Mouse (Mus musculus): Measurements from ENCODE around the gene Stx5a. TPM values are rescaled to one million over a fixed set of nuclear protein-coding genes. Genes with fewer than 3 reads are reported as not detected.
"Not testable (repeated sequence)": the region's sequence is repeated elsewhere in the genome, so short reads cannot be mapped to it uniquely, and the experiment has no call there.

Stx5a gene
- polyA plus RNA-seq, 1 experiment from 2014 or later = 127 TPM

GRCm38 (mm10) chr19:8711506-8711905 lies 29.7 kb upstream of the Stx5a start:
- peak overlapping the region; percentile 72 for H3K4me3 ChIP-seq (replicated peaks)
- H3K36me3 ChIP-seq = peaks cover 52% of the 10 kb centered on the region
- 84% methylated on average over 4 of the region's 4 CpGs for WGBS
- ATAC-seq (ENCODE audit: low FRiP score) = no peak
- H3K27me3 ChIP-seq (replicated peaks) = no peaks in the 10 kb centered on the region
- H3K4me2 ChIP-seq = peak overlapping the region; percentile 68
- no peak overlapping the region for H3K27ac ChIP-seq (replicated peaks)
- H3K9me3 ChIP-seq (replicated peaks) = no peaks in the 10 kb centered on the region
- H3K4me1 ChIP-seq = peaks cover 40% of the 10 kb centered on the region
- H3K9ac ChIP-seq (replicated peaks) = no peak overlapping the region; the same call in 1 of the 2 replicates

GRCm38 (mm10) chr19:8711949-8712869 lies 29.0 kb upstream of the Stx5a start:
- Histone ChIP-seq H3K4me2 (peak overlapping the region; percentile 68), H3K9ac (replicated peaks) (peak overlapping the region; percentile 74), H3K4me3 (replicated peaks) (peak overlapping the region; percentile 72), H3K27me3 (replicated peaks) (no peaks in the 10 kb centered on the region), H3K36me3 (peaks cover 46% of the 10 kb centered on the region), H3K9me3 (replicated peaks) (no peaks in the 10 kb centered on the region), H3K27ac (replicated peaks) (peak overlapping the region; percentile 90), H3K4me1 (peaks cover 40% of the 10 kb centered on the region)
- 70% methylated on average over 10 of the region's 10 CpGs for WGBS
- no peak for ATAC-seq (ENCODE audit: low FRiP score)

DNA sequence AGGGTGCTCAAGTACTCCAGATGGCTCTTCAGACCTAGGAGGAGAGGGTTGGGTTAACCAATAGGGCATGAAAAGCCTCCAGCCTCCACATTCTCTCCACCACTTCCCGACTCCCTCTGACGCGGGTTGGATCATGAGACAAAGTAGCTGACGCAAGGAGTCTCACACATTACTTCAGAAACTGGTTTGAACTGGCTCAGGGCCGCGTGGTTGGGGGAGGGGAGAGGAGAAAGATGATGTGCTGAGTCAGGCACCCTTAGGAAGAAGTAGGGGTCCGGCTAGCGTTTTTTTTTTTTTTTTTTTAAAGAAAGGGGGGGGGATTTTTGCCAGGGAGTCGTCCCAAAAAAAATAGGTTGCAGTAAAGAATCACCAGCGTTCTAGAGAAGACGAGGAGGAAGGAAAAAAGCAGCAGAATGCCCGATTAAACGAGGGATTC lies 28.3 kb upstream of the Stx5a start:
- ATAC-seq (ENCODE audit: low FRiP score) = peak; percentile 63
- WGBS = under 1% methylated on average over 13 of the region's 13 CpGs
- Histone ChIP-seq H3K9ac (replicated peaks) (peak overlapping the region; percentile 74), H3K9me3 (replicated peaks) (no peaks in the 10 kb centered on the region), H3K27me3 (replicated peaks) (no peaks in the 10 kb centered on the region), H3K4me3 (replicated peaks) (peak overlapping the region; percentile 72), H3K36me3 (peaks cover 40% of the 10 kb centered on the region), H3K4me2 (peak overlapping the region; percentile 68), H3K4me1 (peaks cover 40% of the 10 kb centered on the region), H3K27ac (replicated peaks) (peak overlapping the region; percentile 90)

GRCm38 (mm10) chr19:8713306-8713996 lies 27.8 kb upstream of the Stx5a start:
- peak overlapping the region; percentile 74 for H3K9ac ChIP-seq (replicated peaks)
- peak overlapping the region; percentile 68 for H3K4me2 ChIP-seq
- WGBS = under 1% methylated on average over 49 of the region's 51 CpGs

GRCm38 (mm10) chr19:8713997-8714652 lies 27.1 kb upstream of the Stx5a start:
- Histone ChIP-seq H3K9me3 (replicated peaks) (no peaks in the 10 kb centered on the region), H3K4me1 (peaks cover 42% of the 10 kb centered on the region), H3K27ac (replicated peaks) (peak overlapping the region; percentile 90), H3K4me2 (peak overlapping the region; percentile 68), H3K4me3 (replicated peaks) (peak overlapping the region; percentile 72), H3K9ac (replicated peaks) (peak overlapping the region; percentile 74), H3K27me3 (replicated peaks) (no peaks in the 10 kb centered on the region), H3K36me3 (peaks cover 28% of the 10 kb centered on the region)
- WGBS = 5% methylated on average over 13 of the region's 13 CpGs
- ATAC-seq (ENCODE audit: low FRiP score) = peak; percentile 8; the same call in 1 of the 2 replicates

More at GRCm38 (mm10) chr19:8713306-8713996, 27.8 kb upstream of the Stx5a start:
- H3K9me3 ChIP-seq (replicated peaks) = no peaks in the 10 kb centered on the region
- peaks cover 40% of the 10 kb centered on the region for H3K4me1 ChIP-seq
- H3K27me3 ChIP-seq (replicated peaks) = no peaks in the 10 kb centered on the region
- H3K36me3 ChIP-seq = peaks cover 34% of the 10 kb centered on the region
- ATAC-seq (ENCODE audit: low FRiP score) = peak; percentile 89
- peak overlapping the region; percentile 72 for H3K4me3 ChIP-seq (replicated peaks)
- peak overlapping the region; percentile 90 for H3K27ac ChIP-seq (replicated peaks)

- H3K9ac ChIP-seq (replicated peaks) = no peak overlapping the region
- no peak overlapping the region for H3K27ac ChIP-seq (replicated peaks)
- ATAC-seq (ENCODE audit: low FRiP score) = no peak
- WGBS = 73% methylated on average over 10 of the region's 10 CpGs
- H3K27me3 ChIP-seq (replicated peaks) = no peaks in the 10 kb centered on the region
- no peak overlapping the region for H3K4me2 ChIP-seq
- no peak overlapping the region for H3K4me3 ChIP-seq (replicated peaks)
- no peaks in the 10 kb centered on the region for H3K9me3 ChIP-seq (replicated peaks)
- H3K4me1 ChIP-seq = peaks cover 42% of the 10 kb centered on the region
- peaks cover 20% of the 10 kb centered on the region for H3K36me3 ChIP-seq
Measured at GRCm38 (mm10) chr19:8714653-8715481, 26.3 kb upstream of the Stx5a start.

DNA sequence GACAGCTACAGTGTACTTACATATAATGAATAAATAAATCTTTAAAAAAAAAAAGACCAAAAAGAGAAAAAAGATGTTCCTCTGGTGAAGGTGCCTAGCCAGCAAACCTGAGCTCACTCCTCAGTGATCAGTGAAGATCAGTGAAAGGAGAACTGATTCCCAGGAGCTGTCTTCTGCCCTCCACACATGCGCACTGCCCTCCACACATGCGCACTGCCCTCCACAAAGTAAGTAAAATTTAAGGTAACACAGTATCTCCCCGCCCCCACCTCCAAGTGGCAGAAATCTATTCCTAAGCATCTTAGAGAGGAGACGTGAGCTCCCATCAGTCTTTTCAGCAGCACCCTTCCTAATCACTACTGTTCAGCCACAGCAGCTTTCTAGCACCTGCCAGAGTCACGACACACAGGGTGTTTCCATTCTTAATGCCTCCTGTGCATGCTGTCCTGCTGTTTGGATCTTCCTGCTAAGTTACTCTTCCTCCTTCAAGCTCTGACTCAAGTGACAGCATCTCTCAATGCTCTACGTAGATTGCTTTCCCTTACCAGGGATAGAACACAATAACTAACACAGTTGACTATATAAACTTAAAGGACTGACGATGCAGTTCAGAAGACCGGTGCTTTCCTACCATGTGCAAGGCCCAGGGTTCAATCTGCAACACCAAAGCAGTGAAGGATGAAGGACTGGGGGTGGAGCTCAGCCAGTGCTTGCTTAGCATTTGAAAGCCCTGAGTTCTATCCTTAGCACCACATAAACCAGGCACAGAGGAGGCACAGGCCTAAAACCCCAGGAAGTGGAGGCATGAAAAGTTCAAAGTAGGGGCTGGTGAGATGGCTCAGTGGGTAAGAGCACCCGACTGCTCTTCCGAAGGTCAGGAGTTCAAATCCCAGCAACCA lies 25.1 kb upstream of the Stx5a start:
- Histone ChIP-seq H3K4me1 (peaks cover 38% of the 10 kb centered on the region), H3K4me3 (replicated peaks) (no peak overlapping the region), H3K27me3 (replicated peaks) (no peaks in the 10 kb centered on the region), H3K4me2 (no peak overlapping the region), H3K9me3 (replicated peaks) (no peaks in the 10 kb centered on the region), H3K9ac (replicated peaks) (no peak overlapping the region), H3K27ac (replicated peaks) (no peak overlapping the region), H3K36me3 (peaks cover 9% of the 10 kb centered on the region)
- no peak for ATAC-seq (ENCODE audit: low FRiP score)
- 64% methylated on average over 10 of the region's 10 CpGs for WGBS

GRCm38 (mm10) chr19:8716767-8717475 lies 24.3 kb upstream of the Stx5a start:
- 69% methylated on average over 9 of the region's 10 CpGs for WGBS
- ATAC-seq (ENCODE audit: low FRiP score) = no peak
- Histone ChIP-seq H3K4me1 (peaks cover 40% of the 10 kb centered on the region), H3K4me2 (no peak overlapping the region), H3K27ac (replicated peaks) (no peak overlapping the region), H3K4me3 (replicated peaks) (no peak overlapping the region), H3K9ac (replicated peaks) (no peak overlapping the region), H3K9me3 (replicated peaks) (no peaks in the 10 kb centered on the region), H3K36me3 (peaks cover 4% of the 10 kb centered on the region), H3K27me3 (replicated peaks) (no peaks in the 10 kb centered on the region)

- no peak overlapping the region for H3K4me2 ChIP-seq
- H3K36me3 ChIP-seq = no peaks in the 10 kb centered on the region
- no peak overlapping the region for H3K4me3 ChIP-seq (replicated peaks)
- no peak overlapping the region for H3K9ac ChIP-seq (replicated peaks)
- no peak for ATAC-seq (ENCODE audit: low FRiP score)
- no peak overlapping the region for H3K27ac ChIP-seq (replicated peaks)
- 73% methylated on average over 3 of the region's 3 CpGs for WGBS
- no peaks in the 10 kb centered on the region for H3K27me3 ChIP-seq (replicated peaks)
- H3K4me1 ChIP-seq = peaks cover 34% of the 10 kb centered on the region
- no peaks in the 10 kb centered on the region for H3K9me3 ChIP-seq (replicated peaks)
Measured at GRCm38 (mm10) chr19:8718357-8718756, 22.9 kb upstream of the Stx5a start.

DNA sequence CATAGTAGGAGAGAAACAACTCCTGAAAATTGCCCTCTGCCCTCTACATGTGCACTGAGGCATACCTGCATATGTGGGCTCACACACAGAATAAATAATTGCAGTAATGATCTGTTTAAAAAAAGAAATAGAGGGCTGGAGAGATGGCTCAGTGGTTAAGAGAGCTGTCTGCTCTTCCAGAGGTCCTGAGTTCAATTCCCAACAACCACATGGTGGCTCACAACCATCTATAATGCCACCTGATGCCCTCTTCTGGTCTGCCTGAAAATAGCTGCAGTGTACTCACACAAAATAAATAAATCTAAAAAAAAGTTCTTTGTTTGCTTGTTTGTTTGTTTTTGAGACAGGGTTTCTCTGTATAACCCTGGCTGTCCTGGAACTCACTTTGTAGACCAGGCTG lies 22.2 kb upstream of the Stx5a start:
- H3K27ac ChIP-seq (replicated peaks); ATAC-seq (ENCODE audit: low FRiP score); H3K9me3 ChIP-seq (replicated peaks); H3K9ac ChIP-seq (replicated peaks); H3K4me2 ChIP-seq; H3K27me3 ChIP-seq (replicated peaks); H3K4me3 ChIP-seq (replicated peaks); H3K36me3 ChIP-seq: not testable (repeated sequence)
- peaks cover 30% of the 10 kb centered on the region for H3K4me1 ChIP-seq
